Mouse (Mus musculus) frontal cortex, adult 2 months (tissue): Measurements from ENCODE around the gene Ran. TPM values are rescaled to one million over a fixed set of nuclear protein-coding genes. Genes with fewer than 3 reads are reported as not detected.
A peak's percentile ranks its signal among the peaks of the same experiment; 100 is the strongest.

ENCODE experiments used
- DNase-seq, 2 experiments: peaks; one replicate each; pipeline ENCODE4 v3.0.0; 2022; ENCODE audit warnings: low spot score in 1 of 2; ENCODE audit errors: extremely low spot score in 1 of 2
- polyA plus RNA-seq: library from polyadenylated mRNA; depleted of rRNA; stranded (reverse); fragments of >200 nt; gene quantifications from 2 replicates; pipeline ENCODE4 v1.2.3, GENCODE M21; 2012; rRNA removed

Gene Ran
- polyA plus RNA-seq, 1 experiment, result 137 TPM

DNA sequence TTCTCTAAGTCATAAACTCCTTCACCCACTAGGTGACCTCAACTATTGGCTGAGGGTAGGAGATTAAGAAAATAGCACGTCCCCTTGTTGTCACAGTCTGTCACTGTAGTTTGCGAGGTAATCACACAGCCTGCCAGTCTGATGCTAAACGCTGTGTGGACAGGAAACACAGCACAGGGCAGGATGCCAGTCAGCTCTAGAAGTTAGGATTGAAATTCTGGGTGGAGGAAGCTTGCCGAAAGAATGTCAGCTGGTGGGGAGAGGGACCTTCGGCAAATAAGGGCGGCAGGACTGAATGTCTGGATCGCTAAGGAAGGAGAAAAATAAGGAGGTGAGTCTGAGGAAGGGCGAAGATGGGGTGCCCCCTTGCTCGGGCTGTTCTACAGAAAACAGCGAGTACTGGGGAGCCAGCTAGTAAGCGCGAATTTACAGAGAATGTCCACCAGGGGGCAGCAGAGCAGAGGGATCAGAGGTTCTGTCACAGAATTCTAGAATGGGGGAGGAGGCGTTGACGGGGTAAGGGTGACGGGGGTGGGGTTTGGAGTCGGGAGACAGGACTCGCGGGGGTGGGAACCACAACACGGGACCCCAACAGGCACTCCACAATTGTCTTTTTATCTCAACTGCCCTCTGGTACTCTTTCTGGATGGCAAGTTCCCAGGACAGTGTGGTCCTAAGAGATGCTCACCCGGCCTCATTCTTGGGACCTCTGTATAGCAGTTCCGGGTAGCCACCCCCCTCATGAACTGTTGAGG, 43.3 kb downstream of the Ran start:
- DNase-seq, result peak in 1 of 2 experiments; percentile 94

DNA sequence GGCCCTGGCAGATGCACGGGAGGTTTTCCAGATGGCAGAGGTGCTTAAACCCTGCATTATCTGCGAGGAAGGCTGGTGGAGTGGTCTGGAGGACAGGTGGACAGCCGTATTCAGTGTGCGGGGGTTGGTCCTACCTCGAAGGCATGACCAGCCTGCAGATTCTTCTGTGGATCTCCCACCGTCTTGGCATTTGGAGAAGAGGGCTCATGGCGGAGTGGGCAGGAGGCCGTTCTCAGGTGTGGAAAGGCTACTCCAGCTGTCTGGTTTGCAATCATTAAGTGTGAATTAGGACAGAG, 43.9 kb downstream of the Ran start:
- DNase-seq, result no peak

DNA sequence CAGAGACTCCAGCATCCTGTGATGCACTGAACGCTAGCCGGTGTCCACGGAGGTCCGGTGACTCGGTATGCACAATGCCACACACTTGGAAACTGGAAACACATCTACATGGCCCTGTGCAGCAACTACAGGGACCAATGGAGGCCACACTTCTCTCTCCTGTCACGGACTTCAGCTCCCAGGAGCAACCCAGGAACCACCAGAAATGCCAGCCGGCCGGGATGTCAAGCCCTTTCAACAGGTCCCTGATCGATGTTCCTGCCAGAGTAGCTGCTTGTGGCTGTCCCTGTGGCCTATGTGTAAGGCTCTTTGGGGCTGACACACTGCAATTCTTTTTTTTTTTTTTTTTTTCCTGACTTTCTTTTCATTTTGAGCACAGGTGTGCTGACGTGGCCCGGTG, 44.3 kb downstream of the Ran start:
- no peak for DNase-seq

DNA sequence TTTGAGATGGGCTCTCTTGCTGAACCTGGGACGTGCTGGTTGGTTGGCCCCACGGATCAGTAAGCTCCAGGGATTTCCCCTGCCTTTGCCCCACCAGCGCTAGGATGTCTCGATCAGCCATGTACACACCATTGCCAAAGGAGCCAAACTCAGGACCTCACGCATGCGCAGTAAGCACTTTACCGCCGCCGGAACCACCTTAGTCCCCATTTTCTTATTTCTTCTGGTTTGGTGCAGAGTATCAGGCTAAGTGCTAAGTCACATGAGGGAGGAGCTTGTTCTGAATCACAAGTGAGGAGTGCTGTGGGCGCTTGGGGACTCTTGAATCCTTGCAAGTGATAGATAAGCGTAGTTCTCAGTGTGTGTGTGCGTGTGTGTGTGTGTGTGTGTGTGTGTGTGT, 45.4 kb downstream of the Ran start:
- no peak for DNase-seq

DNA sequence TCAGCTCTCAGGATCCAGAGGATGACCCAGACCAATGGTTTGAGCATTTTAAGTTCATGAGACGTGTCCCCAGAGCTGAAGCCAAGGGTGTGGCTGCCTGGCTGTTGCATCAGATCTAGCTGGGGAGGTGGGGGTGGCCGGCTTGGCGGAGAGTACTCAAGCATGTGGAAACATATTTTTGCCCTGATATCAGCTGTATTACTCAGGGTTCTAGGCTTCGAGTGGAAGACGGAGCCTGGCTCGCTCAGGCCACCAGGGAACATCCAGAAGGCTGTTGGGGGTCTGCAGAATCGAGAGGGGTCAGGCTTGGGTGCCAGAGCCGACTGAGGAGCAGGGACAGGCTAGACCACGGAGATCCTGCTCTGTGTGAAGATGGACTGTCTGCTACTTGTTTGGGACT, 46.1 kb downstream of the Ran start:
- no peak for DNase-seq

DNA sequence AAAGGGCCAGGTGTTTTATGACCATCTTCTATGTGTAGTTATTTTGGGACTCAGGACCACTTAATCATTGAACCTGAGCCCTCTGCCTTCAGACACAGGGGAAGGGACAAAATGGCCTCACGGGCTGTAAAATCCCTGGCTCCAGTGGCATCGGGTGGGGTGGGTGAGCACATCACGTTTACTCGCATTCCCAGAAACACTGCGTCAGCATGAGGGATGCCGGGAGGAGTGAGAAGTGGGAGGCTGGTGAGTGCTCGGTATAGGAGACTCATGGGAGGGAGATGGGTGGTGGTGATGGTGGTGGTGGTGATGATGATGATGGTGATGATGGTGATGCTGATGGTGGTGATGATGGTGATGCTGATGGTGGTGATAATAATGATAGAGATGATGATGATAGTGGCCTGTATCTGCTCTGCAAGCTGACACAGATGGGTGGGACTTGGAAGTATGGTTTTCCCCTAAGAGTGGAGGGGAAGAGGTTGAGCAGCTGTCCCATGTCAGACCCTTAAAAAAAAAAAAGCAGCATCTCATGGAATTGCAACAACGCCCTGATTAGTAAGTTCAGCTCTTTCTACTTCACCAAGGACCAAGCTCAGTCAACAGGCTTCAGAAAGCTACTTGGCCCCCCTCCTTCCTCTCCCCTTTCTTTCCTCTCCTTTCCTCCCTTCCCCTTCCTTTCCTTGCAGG, 46.8 kb downstream of the Ran start:
- no peak for DNase-seq

DNA sequence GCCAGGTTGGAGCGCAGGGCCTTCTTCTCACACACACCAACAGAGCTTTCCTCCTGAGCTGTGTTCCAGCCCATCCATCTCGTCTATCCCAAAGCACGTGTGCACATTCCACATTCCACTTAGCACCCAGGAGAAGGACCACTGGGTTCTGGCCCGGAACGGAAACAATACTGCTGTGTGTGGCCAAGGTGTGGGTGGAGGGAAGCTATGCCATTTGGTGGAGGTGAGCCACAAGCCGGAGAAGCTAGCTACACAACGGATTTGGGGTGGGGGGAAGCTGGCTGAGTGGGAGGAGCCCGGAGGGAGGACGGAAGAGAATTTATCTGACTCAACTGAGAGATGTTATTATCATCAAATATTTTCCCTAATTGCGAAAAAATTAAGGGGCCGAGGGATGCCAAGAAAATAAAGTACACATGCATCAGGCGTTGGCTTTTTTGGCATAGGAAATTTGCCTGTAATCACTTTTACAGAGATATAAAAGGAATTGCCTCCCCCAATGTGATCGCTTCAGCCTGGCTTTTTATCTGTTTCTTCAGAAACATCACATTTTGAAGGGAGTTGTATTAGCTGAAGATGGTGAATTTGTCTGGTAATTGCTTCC, 47.5 kb downstream of the Ran start:
- DNase-seq, result no peak

DNA sequence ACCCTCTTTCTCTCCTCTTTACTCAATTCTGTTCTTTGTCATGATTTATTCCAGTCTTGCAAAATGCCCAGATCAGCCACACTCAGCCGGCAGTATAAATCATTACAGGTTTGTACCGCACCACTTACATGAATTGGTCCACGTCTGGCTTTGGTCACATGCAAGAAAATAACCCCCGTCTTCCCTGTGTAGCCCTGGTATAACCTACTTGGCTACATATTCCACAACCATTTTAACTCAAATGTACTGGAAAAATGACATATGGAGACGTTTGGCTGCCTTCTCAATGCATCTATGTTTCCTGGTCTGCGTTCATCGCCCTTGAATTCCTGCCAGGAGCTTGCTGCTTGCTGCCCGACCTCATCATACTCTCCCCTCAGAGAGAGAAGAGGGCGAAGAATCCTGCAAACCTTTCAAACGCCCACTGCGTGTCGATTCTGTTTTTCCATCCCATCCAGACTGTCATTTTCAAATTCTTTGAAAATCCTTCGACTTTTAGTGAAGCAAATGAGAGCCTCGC, 52.0 kb downstream of the Ran start:
- DNase-seq, result no peak

DNA sequence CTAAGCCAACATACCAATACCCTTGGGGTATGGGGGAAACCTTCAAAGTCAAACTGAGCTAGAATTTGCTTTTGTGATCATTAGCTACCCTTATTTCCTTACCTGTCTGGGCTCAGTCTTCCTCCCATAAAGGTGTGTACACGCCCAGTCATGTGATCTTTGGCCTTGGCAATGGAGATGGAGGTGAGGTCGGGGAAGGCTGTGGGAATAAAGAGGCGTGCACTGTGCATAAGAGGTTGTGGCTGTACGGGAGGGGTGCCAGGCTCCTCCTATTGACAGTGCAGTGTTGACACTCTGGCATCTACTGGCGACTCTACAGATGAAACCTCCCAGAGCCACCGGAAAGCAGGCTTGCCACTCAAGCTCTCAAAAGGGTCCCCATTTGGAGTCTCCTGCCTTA, 53.5 kb downstream of the Ran start:
- no peak for DNase-seq

Other genes starting within 250 kb of the Ran start
- 100 and 102 TPM in 2 replicates for gene Rimbp2, start 66.6 kb upstream of the Ran start, polyA plus RNA-seq
- gene Stx2, start 11.5 kb upstream of the Ran start, polyA plus RNA-seq, result 37.6 and 44.6 TPM in 2 replicates
- 1.9 and 2.2 TPM in 2 replicates for gene Adgrd1, start 76.7 kb downstream of the Ran start, polyA plus RNA-seq